Mouse (Mus musculus): ENCODE measurements around the gene Fmn2.

The Fmn2 gene

GRCm38 (mm10) chr1:174781037-174781436, 279.4 kb downstream of the Fmn2 start:
- no peak for DNase-seq (ENCODE audit: inconsistent ontology term)

GRCm38 (mm10) chr1:174788617-174789016, 287.0 kb downstream of the Fmn2 start:
- no peak for DNase-seq (ENCODE audit: inconsistent ontology term)

- DNase-seq (ENCODE audit: inconsistent ontology term), result no peak
These were observed 310.2 kb downstream of the Fmn2 start for GRCm38 (mm10) chr1:174811846-174812245.

GRCm38 (mm10) chr1:174826562-174826961, 324.9 kb downstream of the Fmn2 start:
- no peak for DNase-seq (ENCODE audit: inconsistent ontology term)

GRCm38 (mm10) chr1:174836861-174837260, 335.2 kb downstream of the Fmn2 start:
- no peak for DNase-seq (ENCODE audit: inconsistent ontology term)

GRCm38 (mm10) chr1:174844786-174845185, 343.2 kb downstream of the Fmn2 start:
- DNase-seq (ENCODE audit: inconsistent ontology term), result no peak

- no peak for DNase-seq (ENCODE audit: inconsistent ontology term)
These were observed 354.6 kb downstream of the Fmn2 start for GRCm38 (mm10) chr1:174856188-174856587.

- DNase-seq (ENCODE audit: inconsistent ontology term), result no peak
These were observed 358.9 kb downstream of the Fmn2 start for GRCm38 (mm10) chr1:174860407-174861118.

All from Muller cell, postnatal 12 days (primary cell).